8 mouse cellular contexts compared by ENCODE assay signal in genomic region chr13:102744481-102745269, GRCm38 (mm10). TPM values are rescaled to one million over a fixed set of nuclear protein-coding genes. Genes with fewer than 3 reads are reported as not detected.
DNase-seq lines count a peak whose midpoint lies in the region; ATAC-seq and TF ChIP-seq lines count a peak whose summit lies in the region.

No protein-coding gene starts in this region.

- no peak for TF ChIP-seq POLR2A in bone marrow, adult 2 months (IDR thresholded peaks at IDR 0.05; ENCODE audit: borderline replicate concordance, control insufficient read depth, low read depth, low read length)

- no peak overlapping the region for H3K4me3 ChIP-seq in bone marrow, adult 2 months (replicated peaks; ENCODE audit: control insufficient read depth, low read depth, low read length)
- H3K4me3 ChIP-seq in kidney, embryonic 16.5 days (ENCODE audit: low read length): no peak overlapping the region
- H3K4me3 ChIP-seq in liver, embryonic 14.5 days (ENCODE audit: insufficient read depth in 1 of 2, low read depth in 2 of 2, low read length in 2 of 2): no peak overlapping the region

- TF ChIP-seq EP300 in liver, embryonic 14.5 days (IDR thresholded peaks at IDR 0.05; ENCODE audit: low read depth): no peak

- H3K9me3 ChIP-seq in kidney, embryonic 16.5 days (ENCODE audit: low read length): no peaks in the 10 kb centered on the region
- H3K9me3 ChIP-seq in liver, embryonic 14.5 days (ENCODE audit: control insufficient read depth, low read length): no peaks in the 10 kb centered on the region

- no peaks in the 10 kb centered on the region for H3K4me1 ChIP-seq in bone marrow, adult 2 months (ENCODE audit: control insufficient read depth, insufficient read depth, low read length)
- H3K4me1 ChIP-seq in kidney, embryonic 16.5 days (ENCODE audit: insufficient read depth, low read length): no peaks in the 10 kb centered on the region
- peaks cover 0 to 5% of the 10 kb centered on the region in 2 experiments; a peak in 3 of 4 replicates for H3K4me1 ChIP-seq in liver, embryonic 14.5 days (replicated peaks; ENCODE audit: control insufficient read depth in 2 of 2, insufficient read depth in 2 of 2, low read length in 1 of 2)

- 63% methylated on average over 9 of the region's 9 CpGs for WGBS in bone marrow, adult 2 months
- WGBS in kidney, embryonic 16.5 days: 69% methylated on average over 9 of the region's 9 CpGs
- 54% methylated on average over 9 of the region's 9 CpGs for WGBS in liver, embryonic 14.5 days (ENCODE audit: insufficient replicate concordance)

- H3K36me3 ChIP-seq in kidney, embryonic 16.5 days (ENCODE audit: insufficient read depth, low read length): peaks cover 12% of the 10 kb centered on the region; the same call in 1 of the 2 replicates
- no peaks in the 10 kb centered on the region for H3K36me3 ChIP-seq in liver, embryonic 14.5 days (replicated peaks; ENCODE audit: control insufficient read depth, insufficient read depth, low read depth)

- ATAC-seq in kidney, embryonic 16.5 days (ENCODE audit: low FRiP score, low TSS enrichment): 0 out of 2 replicates have a peak, but pooled peaks have one; percentile 15
- no peak for ATAC-seq in liver, embryonic 14.5 days (ENCODE audit: insufficient read depth)

- no peak overlapping the region for H3K27ac ChIP-seq in bone marrow, adult 2 months (ENCODE audit: control insufficient read depth, insufficient read depth, low read depth, low read length, poor library complexity)
- H3K27ac ChIP-seq in kidney, embryonic 16.5 days (ENCODE audit: low read length): no peak overlapping the region
- H3K27ac ChIP-seq in liver, embryonic 14.5 days: no peak overlapping the region

- H3K4me2 ChIP-seq in kidney, embryonic 16.5 days (replicated peaks; ENCODE audit: low read depth, low read length): no peak overlapping the region
- no peak overlapping the region for H3K4me2 ChIP-seq in liver, embryonic 14.5 days (ENCODE audit: low read depth)

- no peaks in the 10 kb centered on the region for H3K27me3 ChIP-seq in kidney, embryonic 16.5 days (ENCODE audit: insufficient read depth, low read length)
- H3K27me3 ChIP-seq in liver, embryonic 14.5 days (ENCODE audit: control insufficient read depth, insufficient read depth, low read length): no peaks in the 10 kb centered on the region

- TF ChIP-seq CTCF in bone marrow, adult 2 months (IDR thresholded peaks at IDR 0.05; ENCODE audit: control insufficient read depth, insufficient read depth, low read length): peak; percentile 73
- peak; percentile 84 for TF ChIP-seq CTCF in liver, embryonic 14.5 days (IDR thresholded peaks at IDR 0.05; ENCODE audit: low read depth)

- no peak overlapping the region for H3K9ac ChIP-seq in kidney, embryonic 16.5 days (replicated peaks; ENCODE audit: low read length)
- no peak overlapping the region for H3K9ac ChIP-seq in liver, embryonic 14.5 days (replicated peaks)

- peak; percentile 70 for DNase-seq in adrenal gland, adult 2 months
- DNase-seq in adrenal gland, adult 8-10 months: no peak
- DNase-seq in 3T3-L1 (ENCODE audit: low read depth, low spot score): peak; percentile 79
- peak; percentile 44 for DNase-seq in fibroblast of lung, adult 2 months (ENCODE audit: low read depth)
- DNase-seq in liver, embryonic 14.5 days (ENCODE audit: low read depth in 3 of 3, low spot score in 3 of 3): peak; percentile 24 to 40 (median 33)
- peak; percentile 70 to 74 for DNase-seq in right cerebral cortex, adult 2 months (ENCODE audit: low spot score in 2 of 2)

RNA-seq across cellular contexts. Expression of gene Cd180, which starts 51.3 kb away (rescaled TPM):
- 1 to 10 TPM; 1.2 to 2.7 TPM for total RNA-seq in adrenal gland, adult 2 months (2021)
- 3.1 and 3.5 TPM in 2 replicates for polyA plus RNA-seq in adrenal gland, adult 2 months (2012; rRNA removed)
- total RNA-seq in adrenal gland, adult 8-10 months (2022): 1 to 10 TPM; 2.3 to 7.4 (median 4.7) TPM
- 5.5 and 9.8 TPM in 2 replicates for polyA plus RNA-seq in bone marrow, adult 2 months (2011; ENCODE audit: insufficient read depth, insufficient read length, low replicate concordance, missing spikeins)
- polyA plus RNA-seq in kidney, embryonic 16.5 days (2015; fragmentation: Nextera tagmentation; extraction: Ambion mirVana): 0.24 and 0.29 TPM in 2 replicates
- 1.2 and 1.6 TPM in 2 replicates for polyA plus RNA-seq in liver, embryonic 14.5 days (2012; rRNA removed)
- polyA plus RNA-seq in liver, embryonic 14.5 days (2014; fragmentation: Nextera tagmentation; extraction: Ambion mirVana): 0.88 and 1.4 TPM in 2 replicates
